Mouse (Mus musculus): ENCODE data around the gene Mbd3l1. TPM values are rescaled to one million over a fixed set of nuclear protein-coding genes. Genes with fewer than 3 reads are reported as not detected.

The Mbd3l1 gene
- polyA plus RNA-seq (2015; fragmentation: Nextera tagmentation; extraction: Ambion mirVana), result not detected in 2 replicates

- no peak within 1 kb of the TSS for H3K9ac ChIP-seq (replicated peaks; ENCODE audit: low read length)
- 77% methylated on average over 3 of the region's 3 CpGs for WGBS
- H3K4me1 ChIP-seq (ENCODE audit: insufficient read depth, low read length), result no peaks in the 10 kb centered on the region; the same call in 1 of the 2 replicates
- H3K4me3 ChIP-seq (ENCODE audit: low read length), result no peak within 1 kb of the TSS
- H3K9me3 ChIP-seq (ENCODE audit: low read length), result no peaks in the 10 kb centered on the region
- no peaks in the 10 kb centered on the region for H3K36me3 ChIP-seq (ENCODE audit: insufficient read depth, low read length)
- no peak for ATAC-seq (ENCODE audit: low FRiP score, low TSS enrichment)
- no peaks in the 10 kb centered on the region; the same call in 1 of the 2 replicates for H3K27me3 ChIP-seq (ENCODE audit: insufficient read depth, low read length)
- H3K4me2 ChIP-seq (replicated peaks; ENCODE audit: low read depth, low read length), result no peak within 1 kb of the TSS
- H3K27ac ChIP-seq (ENCODE audit: low read length), result no peak within 1 kb of the TSS
Measured at GRCm38 (mm10) chr9:18478168-18478567, at the start of gene Mbd3l1, which contains the start of gene Zfp558. Gene Mbd3l1 (plus strand): TSS chr9:18478359. Gene Zfp558 (minus strand): TSS chr9:18478268.

- Histone ChIP-seq H3K9me3 (ENCODE audit: low read length) (no peaks in the 10 kb centered on the region), H3K4me2 (replicated peaks; ENCODE audit: low read depth, low read length) (no peak within 1 kb of the TSS), H3K27me3 (ENCODE audit: insufficient read depth, low read length) (no peaks in the 10 kb centered on the region), H3K4me3 (ENCODE audit: low read length) (no peak within 1 kb of the TSS), H3K4me1 (ENCODE audit: insufficient read depth, low read length) (no peaks in the 10 kb centered on the region), H3K9ac (replicated peaks; ENCODE audit: low read length) (no peak within 1 kb of the TSS), H3K36me3 (ENCODE audit: insufficient read depth, low read length) (no peaks in the 10 kb centered on the region), H3K27ac (ENCODE audit: low read length) (no peak within 1 kb of the TSS)
- no peak for ATAC-seq (ENCODE audit: low FRiP score, low TSS enrichment)
Measured at GRCm38 (mm10) chr9:18430354-18430753, 47.8 kb upstream of the Mbd3l1 start, which contains the start of gene Mbd3l2. Gene Mbd3l2 (plus strand): TSS chr9:18430654.

- Histone ChIP-seq H3K9me3 (ENCODE audit: low read length) (no peaks in the 10 kb centered on the region), H3K4me3 (ENCODE audit: low read length) (no peak overlapping the region), H3K27ac (ENCODE audit: low read length) (no peak overlapping the region), H3K4me1 (ENCODE audit: insufficient read depth, low read length) (no peaks in the 10 kb centered on the region), H3K9ac (replicated peaks; ENCODE audit: low read length) (no peak overlapping the region), H3K4me2 (replicated peaks; ENCODE audit: low read depth, low read length) (no peak overlapping the region), H3K36me3 (ENCODE audit: insufficient read depth, low read length) (no peaks in the 10 kb centered on the region), H3K27me3 (ENCODE audit: insufficient read depth, low read length) (no peaks in the 10 kb centered on the region)
- WGBS, result 87% methylated on average over 10 of the region's 10 CpGs
- ATAC-seq (ENCODE audit: low FRiP score, low TSS enrichment), result no peak
Measured at GRCm38 (mm10) chr9:18431687-18432086, 46.5 kb upstream of the Mbd3l1 start.

- WGBS, result 96% methylated on average over 4 of the region's 4 CpGs
- Histone ChIP-seq H3K27me3 (ENCODE audit: insufficient read depth, low read length) (no peaks in the 10 kb centered on the region), H3K4me1 (ENCODE audit: insufficient read depth, low read length) (no peaks in the 10 kb centered on the region), H3K9me3 (ENCODE audit: low read length) (peaks cover 7% of the 10 kb centered on the region), H3K9ac (replicated peaks; ENCODE audit: low read length) (no peak overlapping the region), H3K4me2 (replicated peaks; ENCODE audit: low read depth, low read length) (no peak overlapping the region), H3K27ac (ENCODE audit: low read length) (no peak overlapping the region), H3K36me3 (ENCODE audit: insufficient read depth, low read length) (peaks cover 34% of the 10 kb centered on the region), H3K4me3 (ENCODE audit: low read length) (no peak overlapping the region)
- ATAC-seq (ENCODE audit: low FRiP score, low TSS enrichment), result no peak
Measured at GRCm38 (mm10) chr9:18456520-18456919, 21.6 kb upstream of the Mbd3l1 start.

GRCm38 (mm10) chr9:18467350-18467749 lies 10.8 kb upstream of the Mbd3l1 start:
- Histone ChIP-seq H3K9me3 (ENCODE audit: low read length) (peaks cover 10% of the 10 kb centered on the region), H3K27me3 (ENCODE audit: insufficient read depth, low read length) (no peaks in the 10 kb centered on the region), H3K27ac (ENCODE audit: low read length) (no peak overlapping the region), H3K36me3 (ENCODE audit: insufficient read depth, low read length) (peaks cover 19% of the 10 kb centered on the region; the same call in 1 of the 2 replicates), H3K4me2 (replicated peaks; ENCODE audit: low read depth, low read length) (no peak overlapping the region), H3K9ac (replicated peaks; ENCODE audit: low read length) (no peak overlapping the region), H3K4me3 (ENCODE audit: low read length) (no peak overlapping the region), H3K4me1 (ENCODE audit: insufficient read depth, low read length) (no peaks in the 10 kb centered on the region)
- ATAC-seq (ENCODE audit: low FRiP score, low TSS enrichment), result no peak
- 79% methylated on average over 3 of the region's 3 CpGs for WGBS

GRCm38 (mm10) chr9:18468005-18468404 lies 10.2 kb upstream of the Mbd3l1 start:
- no peak overlapping the region for H3K9ac ChIP-seq (replicated peaks; ENCODE audit: low read length)
- peaks cover 4% of the 10 kb centered on the region for H3K4me1 ChIP-seq (ENCODE audit: insufficient read depth, low read length)
- H3K27ac ChIP-seq (ENCODE audit: low read length), result no peak overlapping the region
- peaks cover 9% of the 10 kb centered on the region for H3K9me3 ChIP-seq (ENCODE audit: low read length)
- no peak overlapping the region for H3K4me3 ChIP-seq (ENCODE audit: low read length)
- H3K27me3 ChIP-seq (ENCODE audit: insufficient read depth, low read length), result no peaks in the 10 kb centered on the region
- 70% methylated on average over 3 of the region's 3 CpGs for WGBS
- no peak for ATAC-seq (ENCODE audit: low FRiP score, low TSS enrichment)
- H3K36me3 ChIP-seq (ENCODE audit: insufficient read depth, low read length), result peaks cover 16% of the 10 kb centered on the region; the same call in 1 of the 2 replicates
- no peak overlapping the region for H3K4me2 ChIP-seq (replicated peaks; ENCODE audit: low read depth, low read length)

GRCm38 (mm10) chr9:18473324-18474128 lies 4.6 kb upstream of the Mbd3l1 start:
- 0 out of 2 replicates have a peak, but pooled peaks cover 2% of the 10 kb centered on the region for H3K36me3 ChIP-seq (ENCODE audit: insufficient read depth, low read length)
- peaks cover 5% of the 10 kb centered on the region for H3K4me1 ChIP-seq (ENCODE audit: insufficient read depth, low read length)
- ATAC-seq (ENCODE audit: low FRiP score, low TSS enrichment), result peak; percentile 99
- peak overlapping the region; percentile 79 for H3K4me2 ChIP-seq (replicated peaks; ENCODE audit: low read depth, low read length)
- H3K4me3 ChIP-seq (ENCODE audit: low read length), result peak overlapping the region; percentile 70
- no peaks in the 10 kb centered on the region for H3K9me3 ChIP-seq (ENCODE audit: low read length)
- peak overlapping the region; percentile 93 for H3K27ac ChIP-seq (ENCODE audit: low read length)
- WGBS, result 5% methylated on average over 39 of the region's 39 CpGs
- H3K9ac ChIP-seq (replicated peaks; ENCODE audit: low read length), result peak overlapping the region; percentile 78
- no peaks in the 10 kb centered on the region; the same call in 1 of the 2 replicates for H3K27me3 ChIP-seq (ENCODE audit: insufficient read depth, low read length)

GRCm38 (mm10) chr9:18508098-18508497 lies 29.9 kb downstream of the Mbd3l1 start:
- H3K27me3 ChIP-seq (ENCODE audit: insufficient read depth, low read length), result no peaks in the 10 kb centered on the region
- no peak overlapping the region for H3K4me2 ChIP-seq (replicated peaks; ENCODE audit: low read depth, low read length)
- H3K4me3 ChIP-seq (ENCODE audit: low read length), result no peak overlapping the region
- H3K9me3 ChIP-seq (ENCODE audit: low read length), result no peaks in the 10 kb centered on the region
- no peak overlapping the region for H3K9ac ChIP-seq (replicated peaks; ENCODE audit: low read length)
- 42% methylated on average over 2 of the region's 2 CpGs for WGBS
- H3K36me3 ChIP-seq (ENCODE audit: insufficient read depth, low read length), result no peaks in the 10 kb centered on the region
- no peak overlapping the region for H3K27ac ChIP-seq (ENCODE audit: low read length)
- H3K4me1 ChIP-seq (ENCODE audit: insufficient read depth, low read length), result no peaks in the 10 kb centered on the region
- ATAC-seq (ENCODE audit: low FRiP score, low TSS enrichment), result no peak

Data from kidney, embryonic 16.5 days (tissue).